Mouse (Mus musculus) adrenal gland, postnatal 10 days (tissue): ENCODE data around the gene Zfp408. TPM values are rescaled to one million over a fixed set of nuclear protein-coding genes. Genes with fewer than 3 reads are reported as not detected.
"Not testable (repeated sequence)": the region's sequence is repeated elsewhere in the genome, so short reads cannot be mapped to it uniquely, and the experiment has no call there.

Experiments
- DNase-seq: peaks from one replicate; pipeline ENCODE4 v3.0.0; 2021; ENCODE audit warnings: mixed read lengths
- total RNA-seq, 2 experiments: library from RNA; stranded (reverse); gene quantifications; 2 replicates each; pipeline ENCODE4 v1.2.3; 2021

The Zfp408 gene
- total RNA-seq, 2 experiments from 2014 or later: 13.2 to 16.9 TPM

GRCm38 (mm10) chr2:91609370-91609769, 40.2 kb downstream of the Zfp408 start:
- DNase-seq: not testable (repeated sequence)

- no peak for DNase-seq
Observed at GRCm38 (mm10) chr2:91602389-91602788, 47.2 kb downstream of the Zfp408 start.

- no peak for DNase-seq
Observed at GRCm38 (mm10) chr2:91600475-91600874, 49.1 kb downstream of the Zfp408 start.

Other genes starting within 250 kb of the Zfp408 start
- 10 to 100 TPM; 15.2 to 17.6 TPM for gene 1110051M20Rik, start 205.1 kb downstream of the Zfp408 start, total RNA-seq
- 1 to 10 TPM; 7.0 to 8.3 TPM for gene Lrp4, start 192.3 kb downstream of the Zfp408 start, total RNA-seq
- 10 to 100 TPM; 44.4 to 51.3 TPM for gene Ckap5, start 123.0 kb downstream of the Zfp408 start, total RNA-seq
- 100 to 1,000 TPM; 156 to 377 TPM for gene F2, start 13.4 kb downstream of the Zfp408 start, total RNA-seq
- gene Arhgap1, start 69 bp upstream of the Zfp408 start, total RNA-seq: 10 to 100 TPM; 53.8 to 70.9 TPM
- 10 to 100 TPM; 41.3 to 42.0 TPM for gene Atg13, start 60.8 kb upstream of the Zfp408 start, total RNA-seq
- 1 to 10 TPM; 7.3 to 9.8 TPM for gene Harbi1, start 61.1 kb upstream of the Zfp408 start, total RNA-seq
- 10 to 100 TPM; 24.4 to 30.9 TPM for gene Ambra1, start 80.3 kb upstream of the Zfp408 start, total RNA-seq